Mouse (Mus musculus) liver, embryonic 13.5 days (tissue): ENCODE measurements around the gene Hcn1. TPM values are rescaled to one million over a fixed set of nuclear protein-coding genes. Genes with fewer than 3 reads are reported as not detected.

Source experiments
- ATAC-seq: fragments of 200-750 bp; cut with Nextera tagmentation; 2 replicates; pipeline ENCODE4 v1.8.0; 2017; ENCODE audit warnings: low read depth, mild to moderate bottlenecking, moderate number of reproducible peaks, moderate library complexity
- DNase-seq: peaks from one replicate; pipeline ENCODE4 v3.0.0; 2022
- H3K27ac ChIP-seq: fragments of 300-500 bp; sonication (generic); 2 replicates; pipeline ENCODE4 v1.5.1; 2015; ENCODE audit warnings: moderate library complexity, mild to moderate bottlenecking, inconsistent platforms
- H3K27me3 ChIP-seq: fragments of 300-500 bp; sonication (generic); 2 replicates; pipeline ENCODE4 v1.6.1; 2015; ENCODE audit warnings: mild to moderate bottlenecking, inconsistent platforms
- H3K36me3 ChIP-seq: fragments of 300-500 bp; sonication (generic); 2 replicates; pipeline ENCODE4 v1.6.1; 2015; ENCODE audit warnings: mild to moderate bottlenecking, inconsistent platforms
- H3K4me1 ChIP-seq: fragments of 300-500 bp; sonication (generic); replicated peaks from 2 replicates; pipeline ENCODE4 v1.6.1; 2015; ENCODE audit warnings: inconsistent platforms
- H3K4me2 ChIP-seq: fragments of 300-500 bp; sonication (generic); 2 replicates; pipeline ENCODE4 v1.6.1; 2015; ENCODE audit warnings: inconsistent platforms, mild to moderate bottlenecking, moderate library complexity
- H3K4me3 ChIP-seq: fragments of 300-500 bp; sonication (generic); replicated peaks from 2 replicates; pipeline ENCODE4 v1.5.1; 2015; ENCODE audit warnings: mild to moderate bottlenecking, inconsistent platforms
- H3K9ac ChIP-seq: fragments of 300-500 bp; sonication (generic); 2 replicates; pipeline ENCODE4 v1.6.1; 2015; ENCODE audit warnings: mild to moderate bottlenecking, inconsistent platforms
- H3K9me3 ChIP-seq: fragments of 300-500 bp; sonication (generic); replicated peaks from 2 replicates; pipeline ENCODE4 v1.6.1; 2016; ENCODE audit warnings: inconsistent platforms
- WGBS: fragments of 180-500 bp; shearing (Covaris S2); methylation state at CpG from one replicate; pipeline ENCODE4 v1.1.7; 2015; ENCODE audit not compliant: insufficient replicate concordance; 5-methylcytosine and 5-hydroxymethylcytosine counted together
- polyA plus RNA-seq: library from polyadenylated mRNA; unstranded; fragments of >200 nt; fragmentation: Nextera tagmentation; extraction: Ambion mirVana; gene quantifications from 2 replicates; pipeline ENCODE4 v1.2.1, GENCODE M21; 2015

Gene Hcn1
- polyA plus RNA-seq, 1 experiment from 2014 or later: 0.01 TPM

DNA sequence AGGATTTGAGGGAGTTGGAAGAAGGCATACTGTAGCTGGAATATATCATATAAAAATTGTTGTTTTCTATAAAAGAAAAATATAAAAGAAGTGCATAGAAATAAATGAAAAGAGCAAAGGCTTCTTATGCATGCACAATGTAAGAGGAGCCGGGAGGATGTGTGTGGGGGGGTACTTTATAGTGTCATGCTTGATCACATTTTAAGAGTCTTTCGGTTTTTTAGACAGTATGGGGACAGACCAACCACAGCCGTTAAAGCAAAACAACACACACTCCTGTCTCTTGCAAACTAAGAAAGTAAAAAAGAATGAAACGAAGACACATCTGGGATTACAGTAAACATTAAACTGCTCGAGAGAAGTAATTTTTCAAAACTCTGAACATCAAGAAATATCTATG lies 290.0 kb downstream of the Hcn1 start:
- ATAC-seq (no peak), DNase-seq (no peak)
- Histone ChIP-seq H3K4me2 (no peak overlapping the region), H3K36me3 (no peaks in the 10 kb centered on the region), H3K9ac (no peak overlapping the region), H3K9me3 (no peaks in the 10 kb centered on the region), H3K27ac (no peak overlapping the region), H3K27me3 (no peaks in the 10 kb centered on the region), H3K4me1 (no peaks in the 10 kb centered on the region), H3K4me3 (no peak overlapping the region)
- WGBS: 58% methylated on average over 5 of the region's 5 CpGs

DNA sequence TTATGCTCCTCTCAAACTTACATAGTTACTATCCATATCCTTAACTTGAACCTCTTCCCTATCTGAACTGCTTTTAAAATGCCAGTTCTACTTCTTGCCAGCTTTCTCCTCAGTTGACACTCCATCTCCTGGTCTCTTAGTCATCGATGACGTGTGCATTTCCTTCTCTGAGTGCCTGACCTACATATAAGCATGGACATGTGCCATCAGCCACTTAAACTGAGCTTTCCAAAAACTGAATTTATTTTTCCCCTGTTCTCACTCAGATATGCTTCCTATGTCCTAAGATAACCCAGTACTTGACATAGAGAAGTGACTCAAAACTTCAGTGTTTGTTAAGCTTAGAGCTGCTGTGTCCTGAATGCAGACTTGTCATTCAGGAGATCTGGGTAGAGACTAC lies 295.9 kb downstream of the Hcn1 start:
- no peaks in the 10 kb centered on the region for H3K4me1 ChIP-seq
- H3K4me2 ChIP-seq: no peak overlapping the region
- H3K9me3 ChIP-seq: no peaks in the 10 kb centered on the region
- DNase-seq (no peak), ATAC-seq (no peak)
- H3K4me3 ChIP-seq: no peak overlapping the region
- H3K27me3 ChIP-seq: no peaks in the 10 kb centered on the region
- no peaks in the 10 kb centered on the region for H3K36me3 ChIP-seq
- H3K9ac ChIP-seq: no peak overlapping the region
- 58% methylated on average over 2 of the region's 2 CpGs for WGBS
- no peak overlapping the region for H3K27ac ChIP-seq

DNA sequence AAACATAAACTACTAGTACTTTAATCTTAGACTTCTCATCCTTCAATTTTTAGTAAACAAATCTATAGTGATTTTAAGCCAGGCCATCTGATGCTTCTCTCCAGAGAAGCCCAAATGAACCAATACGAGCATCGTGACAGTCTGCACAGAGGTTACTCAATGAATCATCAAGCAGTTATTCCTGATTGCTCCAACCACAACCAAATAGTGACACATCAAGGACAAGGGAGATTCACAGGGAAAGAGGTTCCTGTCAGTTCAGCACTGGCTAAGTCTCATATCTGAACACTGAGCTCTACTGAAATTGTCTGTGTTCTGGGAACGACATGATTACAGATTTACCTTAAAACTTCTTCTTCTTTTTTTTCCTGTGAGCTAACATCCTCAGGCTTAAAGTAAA lies 305.7 kb downstream of the Hcn1 start:
- ATAC-seq (no peak), DNase-seq (no peak)
- WGBS: 73% methylated on average over 3 of the region's 3 CpGs
- H3K4me3 ChIP-seq: no peak overlapping the region
- no peaks in the 10 kb centered on the region for H3K4me1 ChIP-seq
- H3K27ac ChIP-seq: no peak overlapping the region
- H3K9ac ChIP-seq: no peak overlapping the region
- 0 out of 2 replicates have a peak, but pooled peaks cover 5% of the 10 kb centered on the region for H3K9me3 ChIP-seq
- no peaks in the 10 kb centered on the region for H3K36me3 ChIP-seq
- H3K27me3 ChIP-seq: no peaks in the 10 kb centered on the region
- H3K4me2 ChIP-seq: no peak overlapping the region

DNA sequence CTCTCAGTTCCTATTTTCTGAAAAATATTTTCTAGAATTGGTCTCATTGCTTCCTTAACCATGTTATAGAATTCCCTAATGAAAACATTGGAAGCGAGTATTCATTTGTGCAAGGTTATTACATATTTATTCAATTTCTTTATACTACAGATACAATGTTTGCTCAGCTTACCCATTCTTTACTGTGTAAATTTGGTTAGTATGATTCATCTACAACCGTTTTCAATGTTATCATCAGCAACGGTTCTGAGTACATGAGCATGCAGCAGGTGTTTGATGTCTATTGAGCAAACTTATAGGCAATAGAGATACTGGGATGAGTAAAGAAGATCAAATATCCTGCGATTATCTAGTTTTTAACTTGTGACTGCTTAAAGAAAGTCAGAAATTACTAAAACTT lies 327.6 kb downstream of the Hcn1 start:
- ATAC-seq (no peak), DNase-seq (no peak)
- Histone ChIP-seq H3K4me3 (no peak overlapping the region), H3K4me1 (no peaks in the 10 kb centered on the region), H3K27me3 (no peaks in the 10 kb centered on the region), H3K36me3 (no peaks in the 10 kb centered on the region), H3K9ac (no peak overlapping the region), H3K27ac (no peak overlapping the region), H3K4me2 (no peak overlapping the region), H3K9me3 (no peaks in the 10 kb centered on the region)
- WGBS: 54% methylated on average over 4 of the region's 4 CpGs

DNA sequence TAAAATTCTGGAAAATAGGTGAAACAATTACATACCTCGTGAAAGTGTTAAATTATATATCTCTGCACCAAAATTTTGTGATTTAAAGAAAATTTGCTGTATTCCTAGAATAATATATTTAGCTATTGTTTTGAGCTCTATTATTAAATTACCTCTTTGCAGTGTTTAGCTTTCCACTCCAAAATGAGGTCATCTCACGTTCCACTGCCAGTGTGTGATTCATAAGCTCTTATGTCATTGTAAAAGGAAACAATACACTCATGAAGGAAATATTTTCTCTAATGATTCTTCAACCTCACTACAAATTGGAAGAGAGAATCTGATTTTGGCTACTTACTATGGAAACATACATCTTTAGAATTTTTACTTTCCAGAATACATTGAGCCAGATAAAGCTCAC lies 329.6 kb downstream of the Hcn1 start:
- no peaks in the 10 kb centered on the region for H3K36me3 ChIP-seq
- ATAC-seq: no peak
- H3K27ac ChIP-seq: no peak overlapping the region
- 48% methylated on average over 2 of the region's 2 CpGs for WGBS
- no peak overlapping the region for H3K9ac ChIP-seq
- no peak overlapping the region for H3K4me2 ChIP-seq
- H3K4me3 ChIP-seq: no peak overlapping the region
- no peak for DNase-seq
- no peaks in the 10 kb centered on the region for H3K4me1 ChIP-seq
- no peaks in the 10 kb centered on the region for H3K27me3 ChIP-seq
- no peaks in the 10 kb centered on the region for H3K9me3 ChIP-seq

DNA sequence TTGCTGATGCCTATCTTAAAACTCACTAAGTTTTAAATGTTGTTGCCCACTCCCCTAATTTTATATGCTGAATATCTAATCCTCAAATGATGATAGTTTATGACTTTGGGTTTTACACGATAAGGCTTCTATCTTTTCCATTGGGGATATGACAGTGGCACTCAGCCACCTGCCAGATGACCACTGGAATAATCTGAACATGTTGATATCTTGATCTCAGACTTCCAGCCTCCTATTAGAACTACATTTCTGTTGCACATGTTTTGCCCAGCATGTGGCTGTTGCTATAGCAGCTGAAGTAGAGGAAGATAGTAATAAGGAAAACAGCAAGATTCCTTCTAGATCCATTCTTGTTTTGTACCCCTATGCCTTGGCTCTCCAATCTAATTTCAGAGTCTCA lies 336.6 kb downstream of the Hcn1 start:
- no peaks in the 10 kb centered on the region for H3K27me3 ChIP-seq
- no peak overlapping the region for H3K27ac ChIP-seq
- H3K9me3 ChIP-seq: no peaks in the 10 kb centered on the region
- no peaks in the 10 kb centered on the region for H3K36me3 ChIP-seq
- H3K4me3 ChIP-seq: no peak overlapping the region
- no peaks in the 10 kb centered on the region for H3K4me1 ChIP-seq
- no peak overlapping the region for H3K4me2 ChIP-seq
- no peak overlapping the region for H3K9ac ChIP-seq
- DNase-seq: no peak
- WGBS: 53% methylated on average over 1 of the region's 1 CpGs
- ATAC-seq: no peak

DNA sequence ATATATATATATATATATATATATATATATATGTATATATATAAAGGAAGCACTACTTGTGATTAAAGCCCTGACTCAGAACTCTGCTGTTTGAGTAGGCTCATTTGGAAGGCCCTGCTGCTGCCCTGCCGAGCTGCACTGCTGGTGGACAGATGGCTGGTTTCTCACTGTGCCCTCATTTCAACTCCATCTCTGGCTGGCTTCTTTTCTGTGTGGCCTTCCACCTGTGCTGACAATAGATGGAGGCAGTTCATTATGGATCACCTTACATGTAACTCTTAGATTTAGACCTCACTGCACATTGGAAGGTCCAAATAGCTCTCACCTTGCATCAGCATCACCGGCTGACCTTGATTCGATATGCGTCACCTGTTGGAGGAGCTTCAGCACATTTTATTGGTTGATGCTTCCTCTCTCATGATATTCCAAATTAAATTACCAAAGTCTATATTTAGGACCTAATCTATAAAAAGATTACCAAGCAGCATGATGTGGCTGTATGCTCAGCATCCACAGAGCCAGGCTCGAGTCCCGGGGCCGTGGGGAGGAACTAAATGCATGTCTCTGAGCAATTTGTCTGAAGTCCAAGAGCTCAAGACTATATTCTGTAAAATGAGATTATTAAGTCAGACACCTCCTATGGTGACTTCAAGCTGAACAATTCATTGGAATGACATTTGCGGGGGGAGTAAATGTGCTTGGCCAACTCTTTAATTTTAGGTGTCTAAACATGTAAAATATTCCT lies 338.6 kb downstream of the Hcn1 start:
- no peak overlapping the region for H3K4me2 ChIP-seq
- no peaks in the 10 kb centered on the region for H3K36me3 ChIP-seq
- H3K27me3 ChIP-seq: no peaks in the 10 kb centered on the region
- no peak overlapping the region for H3K27ac ChIP-seq
- H3K4me1 ChIP-seq: no peaks in the 10 kb centered on the region
- ATAC-seq (no peak), DNase-seq (no peak)
- H3K4me3 ChIP-seq: no peak overlapping the region
- H3K9me3 ChIP-seq: no peaks in the 10 kb centered on the region
- H3K9ac ChIP-seq: no peak overlapping the region
- 83% methylated on average over 8 of the region's 8 CpGs for WGBS

DNA sequence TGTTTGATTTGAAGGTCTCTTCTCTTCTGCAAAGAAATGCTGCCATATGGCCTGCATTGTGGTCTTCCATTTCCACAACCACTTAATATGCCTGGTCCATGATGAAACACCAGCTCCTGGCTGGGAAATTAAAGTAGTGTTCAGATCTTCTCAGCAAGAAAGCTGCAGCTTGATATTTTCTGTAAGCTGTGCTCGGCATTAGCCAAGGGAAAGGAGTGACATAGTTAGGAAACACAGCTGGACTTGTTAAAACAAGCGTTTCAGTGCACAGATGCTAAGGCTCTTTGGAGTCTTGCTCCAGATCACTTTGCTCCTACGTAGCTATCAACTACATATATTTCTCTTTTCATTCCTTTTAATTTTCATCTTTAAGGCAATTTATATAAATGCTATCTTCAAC lies 344.7 kb downstream of the Hcn1 start:
- Histone ChIP-seq H3K4me1 (no peaks in the 10 kb centered on the region), H3K36me3 (no peaks in the 10 kb centered on the region), H3K4me3 (no peak overlapping the region), H3K4me2 (no peak overlapping the region), H3K27ac (no peak overlapping the region), H3K9me3 (no peaks in the 10 kb centered on the region), H3K9ac (no peak overlapping the region), H3K27me3 (no peaks in the 10 kb centered on the region)
- ATAC-seq: no peak
- no peak for DNase-seq
- 61% methylated on average over 3 of the region's 3 CpGs for WGBS

DNA sequence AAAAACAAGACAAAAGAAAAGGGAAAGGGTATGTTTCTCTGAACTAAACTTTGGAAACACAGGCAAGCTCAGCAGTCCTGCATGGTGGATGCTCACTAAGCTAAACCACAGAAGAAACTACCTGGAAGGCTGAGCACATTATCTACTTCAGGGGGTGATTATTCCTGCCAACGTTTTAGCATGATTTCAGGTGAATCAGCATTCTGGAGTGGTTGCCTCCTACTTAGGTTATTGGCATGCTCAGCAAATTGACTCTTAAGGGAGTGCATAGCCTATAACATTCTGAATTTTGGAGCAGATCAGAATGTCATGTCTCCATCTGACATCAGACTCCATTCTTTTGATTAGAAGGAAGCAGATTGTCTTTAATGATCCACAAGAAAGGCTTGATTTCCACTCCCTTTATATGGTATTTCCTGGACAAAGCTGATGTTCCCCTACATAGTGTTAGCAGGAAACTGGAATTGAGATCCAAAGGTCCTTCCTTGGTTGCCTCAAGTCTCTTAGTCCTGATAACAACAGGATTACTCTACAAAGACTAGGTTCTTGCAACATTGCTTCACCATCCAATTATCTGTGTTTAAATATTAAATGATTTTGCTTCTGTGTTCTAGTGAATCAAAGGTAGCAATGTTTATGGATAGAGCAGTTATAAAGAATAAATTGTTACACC lies 345.7 kb downstream of the Hcn1 start:
- H3K27me3 ChIP-seq: no peaks in the 10 kb centered on the region
- H3K4me3 ChIP-seq: no peak overlapping the region
- no peak overlapping the region for H3K27ac ChIP-seq
- ATAC-seq: no peak
- no peak overlapping the region for H3K9ac ChIP-seq
- DNase-seq: no peak
- no peaks in the 10 kb centered on the region for H3K36me3 ChIP-seq
- no peak overlapping the region for H3K4me2 ChIP-seq
- H3K4me1 ChIP-seq: no peaks in the 10 kb centered on the region
- 38% methylated on average over 1 of the region's 1 CpGs for WGBS
- no peaks in the 10 kb centered on the region for H3K9me3 ChIP-seq

DNA sequence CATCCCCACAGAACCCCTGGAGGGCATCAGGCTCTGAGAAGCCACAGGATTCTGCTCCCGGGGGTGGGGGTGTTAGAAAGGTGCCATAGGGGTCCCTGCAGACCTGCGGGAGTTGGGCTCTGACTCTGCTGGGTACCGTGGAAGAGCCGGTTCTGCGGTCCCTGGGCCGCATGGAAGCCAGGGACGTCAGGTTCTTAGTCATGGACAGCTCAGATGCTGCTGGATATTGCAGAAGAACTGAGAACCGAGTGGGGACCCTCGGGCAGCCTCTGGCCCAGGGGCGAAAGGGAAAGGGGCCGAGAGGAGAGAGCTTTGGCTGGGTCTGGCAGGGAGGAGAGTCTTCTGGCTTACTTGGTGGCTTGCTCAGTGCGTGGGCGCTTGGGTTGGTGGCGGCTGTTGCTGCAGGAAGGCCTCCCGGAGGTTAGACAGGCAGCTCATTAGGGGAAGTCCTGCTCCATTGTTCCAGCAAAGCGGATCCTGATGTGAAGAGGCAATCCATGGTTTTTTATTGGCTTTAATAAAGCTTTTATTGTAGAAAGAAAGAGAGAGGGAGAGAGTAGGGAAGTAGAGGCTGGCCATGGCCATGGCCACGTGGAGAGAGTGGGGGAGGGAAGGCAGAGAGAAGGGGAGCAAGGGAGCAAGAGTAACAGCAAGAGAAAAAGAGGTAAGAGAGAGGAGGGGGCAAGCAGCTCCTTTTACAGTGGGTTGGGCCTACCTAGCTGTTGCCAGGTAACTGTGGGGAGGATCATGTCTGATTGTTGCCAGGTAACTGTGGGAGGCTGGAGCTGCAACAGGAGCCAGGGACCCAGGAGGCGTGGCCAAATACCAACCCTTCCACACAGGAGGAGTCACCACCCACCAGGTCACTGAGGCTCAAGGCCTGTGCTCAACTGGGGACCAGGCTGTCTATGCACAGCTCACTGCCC lies 356.6 kb downstream of the Hcn1 start:
- Histone ChIP-seq H3K4me3 (no peak overlapping the region), H3K9me3 (no peaks in the 10 kb centered on the region), H3K4me1 (no peaks in the 10 kb centered on the region), H3K27me3 (no peaks in the 10 kb centered on the region), H3K36me3 (no peaks in the 10 kb centered on the region), H3K4me2 (no peak overlapping the region), H3K27ac (no peak overlapping the region), H3K9ac (no peak overlapping the region)
- DNase-seq (no peak), ATAC-seq (no peak)
- 9% methylated on average over 18 of the region's 18 CpGs for WGBS

DNA sequence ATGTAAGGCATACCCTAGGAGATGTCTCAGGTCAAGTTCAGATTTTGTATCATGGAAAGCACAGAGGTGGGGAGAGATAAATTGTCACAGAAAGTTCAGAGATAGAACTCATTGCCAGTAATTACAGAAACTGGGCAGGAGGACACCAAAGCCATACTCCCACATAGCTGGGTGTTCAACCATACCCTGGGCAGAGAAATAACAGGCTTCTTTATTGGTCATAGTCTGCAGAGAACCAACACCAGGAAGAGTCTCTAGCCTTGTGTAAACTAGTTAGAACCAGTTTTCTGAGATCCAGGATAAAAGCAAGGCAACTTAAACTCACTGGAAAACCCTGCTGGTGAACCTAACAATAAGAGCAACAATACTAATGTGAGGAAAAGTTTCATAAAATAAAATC lies 362.5 kb downstream of the Hcn1 start:
- H3K36me3 ChIP-seq: no peaks in the 10 kb centered on the region
- no peaks in the 10 kb centered on the region for H3K27me3 ChIP-seq
- no peak overlapping the region for H3K4me2 ChIP-seq
- no peaks in the 10 kb centered on the region for H3K9me3 ChIP-seq
- no peaks in the 10 kb centered on the region for H3K4me1 ChIP-seq
- no peak overlapping the region for H3K27ac ChIP-seq
- DNase-seq (no peak), ATAC-seq (no peak)
- H3K9ac ChIP-seq: no peak overlapping the region
- H3K4me3 ChIP-seq: no peak overlapping the region
